Mouse (Mus musculus) lung, postnatal 0 days (tissue): ENCODE measurements around the gene Taar9.

Experiments
- CTCF ChIP-seq: IDR thresholded peaks from 2 replicates; pipeline ENCODE4 v1.5.1; 2016; ENCODE audit warnings: antibody characterized with exemption, mild to moderate bottlenecking
- EP300 ChIP-seq: IDR thresholded peaks from 2 replicates; pipeline ENCODE4 v1.6.1; 2016; ENCODE audit warnings: antibody characterized with exemption, mild to moderate bottlenecking, control low read depth

DNA sequence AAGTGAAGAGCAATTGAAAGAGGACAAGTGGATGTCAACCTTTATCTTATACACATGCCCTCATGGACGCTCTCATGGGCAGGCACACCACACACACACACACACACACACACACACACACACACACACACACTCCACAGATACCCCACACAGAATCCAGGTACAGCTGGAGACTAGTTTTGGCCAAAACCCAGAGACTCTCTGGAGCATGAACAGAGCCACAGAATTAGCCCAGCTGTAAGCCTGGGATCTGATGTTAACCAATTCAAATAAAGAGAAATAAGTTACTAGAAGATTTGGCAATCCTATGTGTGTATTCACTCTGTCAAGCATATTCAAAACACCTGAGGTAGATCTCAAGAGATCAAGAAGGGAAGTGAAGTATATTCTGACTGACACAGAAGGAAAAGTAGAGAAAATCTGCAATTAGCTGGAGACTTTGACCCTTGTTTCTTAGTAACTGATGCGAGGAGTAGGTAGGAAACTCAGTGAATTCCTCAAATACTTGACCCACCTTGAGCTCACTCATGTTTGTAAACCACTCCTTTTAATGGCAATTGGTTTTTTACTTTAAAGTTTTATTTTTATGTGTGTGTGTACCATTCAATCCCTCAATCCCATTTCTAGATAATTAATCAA is 29.4 kb upstream of the Taar9 start:
- no peak for TF ChIP-seq CTCF
- peak; percentile 26; the same call in 1 of the 2 replicates for TF ChIP-seq EP300
